Mouse (Mus musculus) small intestine, adult 2 months (tissue): ENCODE data around the gene Wdr24. TPM values are rescaled to one million over a fixed set of nuclear protein-coding genes. Genes with fewer than 3 reads are reported as not detected.

Experiments used
- H3K27ac ChIP-seq: fragments of 200-500 bp; 2 replicates; pipeline ENCODE4 v1.5.1; 2012; ENCODE audit warnings: low read depth, low read length, control low read depth, inconsistent platforms; ENCODE audit not compliant: insufficient read depth
- H3K27me3 ChIP-seq: fragments of 200-500 bp; 2 replicates; pipeline ENCODE4 v1.6.1; 2012; ENCODE audit warnings: mild to moderate bottlenecking, moderate library complexity, low read length, inconsistent platforms; ENCODE audit not compliant: control insufficient read depth, insufficient read depth
- H3K36me3 ChIP-seq: fragments of 200-500 bp; 2 replicates; pipeline ENCODE4 v1.6.1; 2012; ENCODE audit warnings: mild to moderate bottlenecking, low read length, control low read depth, inconsistent platforms; ENCODE audit not compliant: control insufficient read depth, insufficient read depth
- H3K4me1 ChIP-seq: fragments of 200-500 bp; 2 replicates; pipeline ENCODE4 v1.6.1; 2012; ENCODE audit warnings: low read length, inconsistent platforms, mixed read lengths; ENCODE audit not compliant: control insufficient read depth, insufficient read depth, insufficient read length
- H3K4me3 ChIP-seq: fragments of 200-500 bp; 2 replicates; pipeline ENCODE4 v1.5.1; 2012; ENCODE audit warnings: low read depth, mild to moderate bottlenecking, control low read depth, inconsistent platforms, low read length, moderate library complexity
- CTCF ChIP-seq: fragments of 200-500 bp; IDR thresholded peaks from 2 replicates; pipeline ENCODE4 v1.5.1; 2012; ENCODE audit warnings: low read depth, mild to moderate bottlenecking, control low read depth, inconsistent platforms, low read length, moderate library complexity, mixed read lengths; ENCODE audit not compliant: insufficient replicate concordance, insufficient read length; ENCODE audit errors: extremely low read depth
- POLR2A ChIP-seq: fragments of 200-500 bp; IDR thresholded peaks from 2 replicates; pipeline ENCODE4 v1.6.1; 2012; ENCODE audit warnings: low read depth, mild to moderate bottlenecking, control low read depth, inconsistent platforms, low read length, moderate library complexity
- WGBS: fragments of 180-500 bp; shearing (Covaris S2); methylation state at CpG from one replicate; pipeline ENCODE4 v1.1.7; 2018; 5-methylcytosine and 5-hydroxymethylcytosine counted together
- polyA plus RNA-seq: library from polyadenylated mRNA; depleted of rRNA; stranded (reverse); fragments of >200 nt; gene quantifications from 2 replicates; pipeline ENCODE4 v1.2.3, GENCODE M21; 2012

Gene Wdr24
- polyA plus RNA-seq, 1 experiment: 40.0 TPM

- peak within 1 kb of the TSS; percentile 83 for H3K4me3 ChIP-seq
- peaks cover 52% of the 10 kb centered on the region for H3K4me1 ChIP-seq
- H3K36me3 ChIP-seq: peaks cover 15% of the 10 kb centered on the region
- 1% methylated on average over 24 of the region's 24 CpGs for WGBS
- no peaks in the 10 kb centered on the region for H3K27me3 ChIP-seq
- H3K27ac ChIP-seq: peak within 1 kb of the TSS; percentile 99
- TF ChIP-seq POLR2A (peak; percentile 9; the same call in 1 of the 2 replicates), CTCF (no peak)
These were observed 9.8 kb downstream of the Wdr24 start, which contains the start of gene Stub1 for GRCm38 (mm10) chr17:25833291-25833663. Stub1 (minus strand) TSS chr17:25833404.

GRCm38 (mm10) chr17:25833961-25834594 is 10.7 kb downstream of the Wdr24 start:
- H3K4me1 ChIP-seq: peaks cover 49% of the 10 kb centered on the region

GRCm38 (mm10) chr17:25834595-25835222 is 11.3 kb downstream of the Wdr24 start:
- Histone ChIP-seq H3K27ac (no peak overlapping the region), H3K27me3 (no peaks in the 10 kb centered on the region), H3K4me1 (peaks cover 52% of the 10 kb centered on the region), H3K36me3 (peaks cover 25% of the 10 kb centered on the region), H3K4me3 (peak overlapping the region; percentile 80)
- TF ChIP-seq CTCF: no peak
- 37% methylated on average over 12 of the region's 12 CpGs for WGBS

More at GRCm38 (mm10) chr17:25833961-25834594, 10.7 kb downstream of the Wdr24 start:
- H3K4me3 ChIP-seq: peak overlapping the region; percentile 80
- no peaks in the 10 kb centered on the region for H3K27me3 ChIP-seq
- 11% methylated on average over 6 of the region's 6 CpGs for WGBS
- peak overlapping the region; percentile 99 for H3K27ac ChIP-seq
- no peak for TF ChIP-seq CTCF
- no peak for TF ChIP-seq POLR2A
- peaks cover 21% of the 10 kb centered on the region for H3K36me3 ChIP-seq

GRCm38 (mm10) chr17:25835301-25835700 is 11.9 kb downstream of the Wdr24 start:
- Histone ChIP-seq H3K4me3 (0 out of 2 replicates have a peak overlapping the region, but pooled peaks have one; percentile 80), H3K27ac (no peak overlapping the region), H3K27me3 (no peaks in the 10 kb centered on the region), H3K4me1 (peaks cover 52% of the 10 kb centered on the region), H3K36me3 (peaks cover 29% of the 10 kb centered on the region)
- TF ChIP-seq CTCF (no peak), POLR2A (no peak)
- WGBS: 80% methylated on average over 7 of the region's 7 CpGs

GRCm38 (mm10) chr17:25835816-25836215 is 12.4 kb downstream of the Wdr24 start:
- Histone ChIP-seq H3K27ac (no peak overlapping the region), H3K36me3 (peaks cover 28% of the 10 kb centered on the region), H3K4me1 (peaks cover 50% of the 10 kb centered on the region), H3K27me3 (no peaks in the 10 kb centered on the region), H3K4me3 (no peak overlapping the region)
- 89% methylated on average over 16 of the region's 16 CpGs for WGBS
- TF ChIP-seq POLR2A: no peak
- no peak for TF ChIP-seq CTCF

GRCm38 (mm10) chr17:25836397-25837075 is 13.1 kb downstream of the Wdr24 start:
- 23% methylated on average over 23 of the region's 23 CpGs for WGBS
- no peaks in the 10 kb centered on the region for H3K27me3 ChIP-seq
- H3K36me3 ChIP-seq: peaks cover 28% of the 10 kb centered on the region
- peak overlapping the region; percentile 43 for H3K4me3 ChIP-seq
- H3K4me1 ChIP-seq: peaks cover 44% of the 10 kb centered on the region
- H3K27ac ChIP-seq: no peak overlapping the region
- TF ChIP-seq POLR2A (no peak), CTCF (no peak)

- Histone ChIP-seq H3K27ac (0 out of 2 replicates have a peak within 1 kb of the TSS, but pooled peaks have one; percentile 4), H3K4me3 (peak within 1 kb of the TSS; percentile 43), H3K27me3 (no peaks in the 10 kb centered on the region), H3K36me3 (peaks cover 31% of the 10 kb centered on the region), H3K4me1 (peaks cover 39% of the 10 kb centered on the region)
- 4% methylated on average over 29 of the region's 29 CpGs for WGBS
- TF ChIP-seq POLR2A: no peak
- no peak for TF ChIP-seq CTCF
These were observed 13.6 kb downstream of the Wdr24 start, which contains the start of gene Rhbdl1 for GRCm38 (mm10) chr17:25837076-25837410. Rhbdl1 (minus strand) TSS chr17:25837295.
